In genomic region chr7:116269501-116269995, GRCm38 (mm10) we compare ENCODE assay signal across 20 mouse cellular contexts. TPM values are rescaled to one million over a fixed set of nuclear protein-coding genes. Genes with fewer than 3 reads are reported as not detected.
DNase-seq lines count a peak whose midpoint lies in the region; ATAC-seq and TF ChIP-seq lines count a peak whose summit lies in the region.
"Had no signal": no experiment of that assay in that cellular context is flagged by ENCODE, and none has a peak within 500 bp of the region (broad histone marks: within the 10 kb centered on the region; RNA-seq: fewer than 3 reads in every experiment).

No protein-coding gene starts in this region.

- H3K9ac ChIP-seq in hindbrain, embryonic 11.5 days (ENCODE audit: low read depth, low read length), result no peak overlapping the region
- H3K9ac ChIP-seq in hindbrain, embryonic 13.5 days, result no peak overlapping the region
- no peak overlapping the region for H3K9ac ChIP-seq in kidney, embryonic 14.5 days (ENCODE audit: low read depth, low read length)
- no peak overlapping the region for H3K9ac ChIP-seq in intestine, postnatal 0 days (ENCODE audit: low read depth, low read length)
- H3K9ac ChIP-seq: heart, embryonic 13.5 days; limb, embryonic 15.5 days; liver, embryonic 15.5 days; stomach, embryonic 15.5 days had no signal

- no peak for TF ChIP-seq CTCF in intestine, postnatal 0 days (IDR thresholded peaks at IDR 0.05; ENCODE audit: low read depth)

- no peaks in the 10 kb centered on the region; the same call in 1 of the 2 replicates for H3K4me1 ChIP-seq in hindbrain, embryonic 11.5 days (replicated peaks; ENCODE audit: control insufficient read depth, insufficient read depth, low read length)
- peaks cover 11% of the 10 kb centered on the region for H3K4me1 ChIP-seq in hindbrain, embryonic 13.5 days (replicated peaks)
- peaks cover 21% of the 10 kb centered on the region for H3K4me1 ChIP-seq in kidney, embryonic 14.5 days (ENCODE audit: control insufficient read depth, insufficient read depth, low read length)
- H3K4me1 ChIP-seq in intestine, postnatal 0 days (replicated peaks; ENCODE audit: control insufficient read depth, insufficient read depth, low read length), result peaks cover 6% of the 10 kb centered on the region; the same call in 1 of the 2 replicates

- no peak overlapping the region for H3K4me2 ChIP-seq in hindbrain, embryonic 11.5 days (replicated peaks; ENCODE audit: low read depth, low read length)
- no peak overlapping the region for H3K4me2 ChIP-seq in hindbrain, embryonic 13.5 days
- H3K4me2 ChIP-seq in kidney, embryonic 14.5 days (replicated peaks; ENCODE audit: low read depth, low read length), result no peak overlapping the region
- no peak overlapping the region for H3K4me2 ChIP-seq in intestine, postnatal 0 days (replicated peaks; ENCODE audit: low read depth)
- H3K4me2 ChIP-seq: heart, embryonic 13.5 days; limb, embryonic 15.5 days; liver, embryonic 15.5 days; stomach, embryonic 15.5 days had no signal

- 66% methylated on average over 6 of the region's 6 CpGs for WGBS in hindbrain, embryonic 11.5 days
- WGBS in hindbrain, embryonic 13.5 days, result 56% methylated on average over 6 of the region's 6 CpGs
- WGBS in kidney, embryonic 14.5 days, result 74% methylated on average over 6 of the region's 6 CpGs
- 84% methylated on average over 6 of the region's 6 CpGs for WGBS in intestine, postnatal 0 days

- H3K9me3 ChIP-seq in hindbrain, embryonic 11.5 days (ENCODE audit: control insufficient read depth, low read length), result no peaks in the 10 kb centered on the region
- no peaks in the 10 kb centered on the region for H3K9me3 ChIP-seq in hindbrain, embryonic 13.5 days
- H3K9me3 ChIP-seq in kidney, embryonic 14.5 days (ENCODE audit: control insufficient read depth, low read length), result no peaks in the 10 kb centered on the region
- no peaks in the 10 kb centered on the region for H3K9me3 ChIP-seq in intestine, postnatal 0 days (ENCODE audit: control insufficient read depth)
- H3K9me3 ChIP-seq: heart, embryonic 13.5 days; limb, embryonic 15.5 days; liver, embryonic 15.5 days; stomach, embryonic 15.5 days had no signal

- H3K27ac ChIP-seq in hindbrain, embryonic 11.5 days (ENCODE audit: low read depth, low read length), result peak overlapping the region; percentile 3; the same call in 1 of the 2 replicates
- no peak overlapping the region for H3K27ac ChIP-seq in hindbrain, embryonic 13.5 days
- H3K27ac ChIP-seq in kidney, embryonic 14.5 days (ENCODE audit: low read depth, low read length), result no peak overlapping the region
- peak overlapping the region; percentile 76; the same call in 1 of the 2 replicates for H3K27ac ChIP-seq in intestine, postnatal 0 days (ENCODE audit: low read depth, low read length)
- H3K27ac ChIP-seq: heart, embryonic 13.5 days; limb, embryonic 15.5 days; liver, embryonic 15.5 days; macrophage; stomach, embryonic 15.5 days had no signal

- H3K27me3 ChIP-seq in hindbrain, embryonic 11.5 days (ENCODE audit: control insufficient read depth, insufficient read depth, low read length), result no peaks in the 10 kb centered on the region
- H3K27me3 ChIP-seq in hindbrain, embryonic 13.5 days, result no peaks in the 10 kb centered on the region
- H3K27me3 ChIP-seq in kidney, embryonic 14.5 days (ENCODE audit: control insufficient read depth, insufficient read depth, low read length), result no peaks in the 10 kb centered on the region
- no peaks in the 10 kb centered on the region for H3K27me3 ChIP-seq in intestine, postnatal 0 days (replicated peaks; ENCODE audit: control insufficient read depth, insufficient read depth, low read length)
- H3K27me3 ChIP-seq: heart, embryonic 13.5 days; limb, embryonic 15.5 days; liver, embryonic 15.5 days; stomach, embryonic 15.5 days had no signal

- ATAC-seq in hindbrain, embryonic 11.5 days (ENCODE audit: low FRiP score), result no peak
- no peak for ATAC-seq in hindbrain, embryonic 13.5 days (ENCODE audit: low FRiP score)
- ATAC-seq in kidney, embryonic 14.5 days (ENCODE audit: low FRiP score, low TSS enrichment), result no peak
- ATAC-seq in intestine, postnatal 0 days, result no peak
- ATAC-seq: activated CD4-positive, CD25-positive, alpha-beta regulatory T cell, adult 4 months; CD4-positive, CD25-positive, alpha-beta regulatory T cell, adult 4 months; forebrain, embryonic 14.5 days; inflammation-experienced regulatory T-cells, adult 6 months had no signal

- H3K36me3 ChIP-seq in hindbrain, embryonic 11.5 days (ENCODE audit: control insufficient read depth, insufficient read depth, low read length), result no peaks in the 10 kb centered on the region
- H3K36me3 ChIP-seq in hindbrain, embryonic 13.5 days, result no peaks in the 10 kb centered on the region
- H3K36me3 ChIP-seq in kidney, embryonic 14.5 days (ENCODE audit: control insufficient read depth, insufficient read depth, low read length), result no peaks in the 10 kb centered on the region
- no peaks in the 10 kb centered on the region for H3K36me3 ChIP-seq in intestine, postnatal 0 days (ENCODE audit: control insufficient read depth, insufficient read depth)
- H3K36me3 ChIP-seq: heart, embryonic 13.5 days; limb, embryonic 15.5 days; liver, embryonic 15.5 days; stomach, embryonic 15.5 days had no signal

- DNase-seq in cerebellum, postnatal 10 days, result peak; percentile 40 to 59
- DNase-seq in cerebellum, adult 9-10 months, result no peak
- no peak for DNase-seq in hindbrain, embryonic 11.5 days (ENCODE audit: low spot score)
- DNase-seq in kidney, postnatal 36 days, result peak; percentile 49 to 67
- DNase-seq in thymus, postnatal 4 days, result no peak
- DNase-seq: adrenal gland, postnatal 14 days; right cerebral cortex, postnatal 25 days; thymus, adult 18-20 months had no signal

- H3K4me3 ChIP-seq in hindbrain, embryonic 11.5 days (ENCODE audit: low read depth, low read length), result no peak overlapping the region
- no peak overlapping the region for H3K4me3 ChIP-seq in hindbrain, embryonic 13.5 days
- H3K4me3 ChIP-seq in kidney, embryonic 14.5 days (ENCODE audit: low read length), result no peak overlapping the region
- H3K4me3 ChIP-seq in intestine, postnatal 0 days (ENCODE audit: low read depth, low read length), result no peak overlapping the region
- H3K4me3 ChIP-seq: heart, embryonic 13.5 days; limb, embryonic 15.5 days; liver, embryonic 15.5 days; stomach, embryonic 15.5 days had no signal

RNA-seq across cellular contexts. Expression of gene Plekha7, which starts 38.6 kb away (rescaled TPM):
- polyA plus RNA-seq in hindbrain, embryonic 11.5 days (2014; fragmentation: Nextera tagmentation; extraction: Ambion mirVana), result 8.4 and 8.8 TPM in 2 replicates
- polyA plus RNA-seq in hindbrain, embryonic 13.5 days (2015; fragmentation: Nextera tagmentation; extraction: Ambion mirVana), result 6.5 and 6.8 TPM in 2 replicates
- 7.2 and 8.0 TPM in 2 replicates for polyA plus RNA-seq in kidney, embryonic 14.5 days (2014; fragmentation: Nextera tagmentation; extraction: Ambion mirVana)
- 17.2 and 20.2 TPM in 2 replicates for polyA plus RNA-seq in intestine, postnatal 0 days (2015; fragmentation: Nextera tagmentation; extraction: Ambion mirVana)

Comparison
In these comparisons a context has a peak if more than half of its experiments do, and no peak if none do; other contexts are left out.
1. DNase-seq: peak in cerebellum, postnatal 10 days (2 of 2) and kidney, postnatal 36 days (2 of 2); none in cerebellum, adult 9-10 months (single experiment), hindbrain, embryonic 11.5 days (single experiment) and thymus, postnatal 4 days (single experiment).
2. H3K27ac ChIP-seq: peak in hindbrain, embryonic 11.5 days (single experiment) and intestine, postnatal 0 days (single experiment); none in hindbrain, embryonic 13.5 days (single experiment) and kidney, embryonic 14.5 days (single experiment).